Mouse (Mus musculus) liver, adult (tissue): ENCODE results near the gene Eya4.

Experiments
- GATA4 ChIP-seq: IDR thresholded peaks from 2 replicates; pipeline ENCODE4 v1.6.1; 2014; ENCODE audit warnings: mild to moderate bottlenecking, low read length; ENCODE audit not compliant: insufficient replicate concordance

The Eya4 gene

DNA sequence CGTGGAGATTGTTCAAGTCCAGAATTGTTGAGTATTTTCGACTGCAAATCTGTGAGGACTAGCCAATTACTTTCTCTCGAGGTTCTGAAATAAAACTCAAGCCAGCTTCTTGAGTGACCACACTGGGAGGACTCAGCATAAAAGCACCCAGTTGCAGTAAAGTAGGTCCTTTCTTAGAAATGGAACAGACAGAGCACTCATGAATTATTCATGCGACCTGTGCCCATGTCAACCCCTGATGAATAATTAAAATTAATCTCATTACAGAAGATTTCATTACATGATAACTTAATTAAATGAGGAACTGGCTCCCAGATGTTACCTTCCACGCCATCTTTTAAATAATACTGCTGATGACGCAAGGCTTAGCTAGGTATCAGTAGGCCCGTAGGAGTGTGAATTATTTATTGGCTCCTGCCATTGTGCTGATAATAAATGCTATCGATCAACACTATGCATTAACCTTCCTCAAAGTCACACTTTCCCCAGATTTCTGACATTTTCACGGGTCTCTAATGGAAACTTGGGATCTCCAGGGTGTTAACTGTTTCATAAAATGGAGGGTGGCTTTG, 79.5 kb downstream of the Eya4 start:
- TF ChIP-seq GATA4, result no peak

DNA sequence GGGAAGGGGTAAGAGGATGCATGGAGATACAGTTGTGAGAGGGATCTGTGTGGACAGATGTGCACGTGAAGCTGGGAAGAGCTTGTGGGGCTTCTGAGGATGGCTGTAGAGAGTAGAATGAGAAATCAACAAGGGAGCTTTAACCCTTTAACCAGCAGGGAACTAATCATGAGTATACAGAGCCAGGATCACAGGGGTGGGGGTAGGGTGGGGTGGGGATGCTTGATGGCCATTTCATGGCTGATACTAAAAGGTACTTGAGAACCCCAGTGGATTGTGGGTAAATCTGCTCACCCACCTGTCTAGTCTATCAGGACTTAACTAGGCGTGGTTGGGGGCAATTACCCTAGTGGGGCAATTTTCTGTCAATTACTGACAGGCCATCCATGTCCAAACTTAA, 80.1 kb downstream of the Eya4 start:
- no peak for TF ChIP-seq GATA4

DNA sequence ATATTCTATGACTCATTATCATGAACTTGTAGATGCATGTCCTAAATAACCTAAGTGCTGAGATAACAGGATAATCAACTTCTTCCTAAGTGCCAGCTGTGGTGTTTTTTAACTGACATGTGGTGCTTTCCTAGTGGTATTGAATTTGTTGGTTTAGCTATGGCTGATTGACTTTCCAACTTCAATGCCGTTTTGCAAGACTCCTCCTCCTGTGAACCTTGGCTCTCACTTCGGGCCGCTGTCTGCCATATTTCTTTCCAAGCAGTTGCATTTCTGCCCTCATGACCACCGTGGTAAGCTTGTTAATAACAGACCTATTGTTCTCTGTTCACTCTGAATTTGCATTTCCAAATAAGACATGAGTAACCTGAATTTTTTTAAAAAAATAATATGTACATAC, 98.4 kb downstream of the Eya4 start:
- TF ChIP-seq GATA4, result no peak

DNA sequence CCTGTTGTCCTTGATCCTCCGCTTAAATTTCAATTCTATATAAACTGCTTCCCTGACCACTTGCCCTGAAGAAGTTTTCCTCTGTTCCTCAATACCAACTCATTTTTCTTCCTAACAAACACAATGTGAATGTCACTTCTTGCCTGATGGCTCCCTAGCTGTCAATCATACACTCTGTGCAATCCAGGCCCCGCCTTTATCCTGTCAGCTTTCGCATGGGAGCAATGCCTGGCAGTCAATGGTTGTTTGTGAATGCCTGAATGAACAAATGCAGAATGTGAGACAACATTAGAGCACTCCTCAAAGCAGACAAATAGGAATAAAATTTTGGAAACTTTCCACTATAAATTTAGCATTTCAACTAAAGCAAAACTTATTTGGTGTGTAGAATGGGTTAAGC, 104.1 kb downstream of the Eya4 start:
- TF ChIP-seq GATA4, result no peak

GRCm38 (mm10) chr10:23236918-23237317, 113.7 kb downstream of the Eya4 start:
- no peak for TF ChIP-seq GATA4

- TF ChIP-seq GATA4, result no peak
Measured at GRCm38 (mm10) chr10:23235405-23235804, 115.2 kb downstream of the Eya4 start.

DNA sequence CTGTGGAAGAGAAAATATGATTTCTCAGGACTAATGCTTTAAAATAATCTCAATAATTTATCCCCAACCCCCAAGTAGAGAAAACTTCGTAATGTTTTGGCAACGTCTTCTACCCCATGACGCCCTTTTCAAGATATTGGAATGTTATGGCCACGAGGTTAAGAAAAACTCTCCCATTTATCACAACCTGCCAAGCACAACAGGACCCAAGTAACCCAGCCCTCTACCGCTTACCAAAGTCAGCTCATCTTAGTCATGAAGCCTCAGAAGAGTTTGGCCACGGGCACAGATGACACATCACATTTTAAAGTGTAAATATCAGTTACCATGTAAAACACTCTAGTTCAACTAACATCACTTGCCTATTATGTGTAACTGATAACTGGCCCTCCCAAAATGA, 117.2 kb downstream of the Eya4 start:
- no peak for TF ChIP-seq GATA4

DNA sequence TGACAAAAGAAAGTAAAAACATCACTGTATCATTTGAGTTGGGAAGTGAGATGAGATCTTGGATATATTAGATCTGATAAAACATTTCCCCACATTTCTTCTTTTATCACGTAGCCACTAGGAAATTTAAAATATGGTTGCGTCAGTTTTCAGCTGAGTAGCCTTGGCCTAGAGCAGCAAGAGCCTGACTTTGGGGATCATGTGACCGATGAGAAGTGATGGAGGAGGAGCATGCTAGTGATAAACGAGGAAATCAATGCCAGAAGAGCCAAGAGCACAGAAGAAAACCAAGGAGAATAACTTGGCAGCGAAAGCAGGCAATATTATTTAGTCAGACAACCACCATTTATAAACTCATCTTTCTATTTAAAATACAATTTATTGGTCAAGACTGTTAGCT, 119.7 kb downstream of the Eya4 start:
- TF ChIP-seq GATA4, result no peak

- no peak for TF ChIP-seq GATA4
Measured at GRCm38 (mm10) chr10:23223336-23223735, 127.2 kb downstream of the Eya4 start.

GRCm38 (mm10) chr10:23220432-23220831, 130.2 kb downstream of the Eya4 start:
- TF ChIP-seq GATA4, result no peak

DNA sequence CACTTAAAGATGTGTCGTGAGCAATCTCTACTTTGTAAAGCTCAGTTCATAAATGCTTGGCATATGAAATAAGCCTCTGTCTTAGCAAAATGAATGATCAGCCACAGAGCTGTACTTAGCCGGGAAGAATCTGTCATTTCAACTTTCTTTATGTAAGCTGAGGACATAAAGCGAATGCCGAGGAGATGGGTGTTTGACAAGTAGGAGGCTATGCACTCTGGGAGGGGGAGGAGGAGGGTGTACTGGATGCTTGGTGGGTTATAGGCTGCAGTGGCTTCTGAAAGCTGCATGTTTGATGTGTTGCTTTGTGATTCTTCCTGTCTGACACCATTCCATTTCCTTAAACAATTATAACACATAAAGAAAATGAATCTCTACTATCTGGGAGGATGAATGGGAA, 133.8 kb downstream of the Eya4 start:
- TF ChIP-seq GATA4, result no peak

DNA sequence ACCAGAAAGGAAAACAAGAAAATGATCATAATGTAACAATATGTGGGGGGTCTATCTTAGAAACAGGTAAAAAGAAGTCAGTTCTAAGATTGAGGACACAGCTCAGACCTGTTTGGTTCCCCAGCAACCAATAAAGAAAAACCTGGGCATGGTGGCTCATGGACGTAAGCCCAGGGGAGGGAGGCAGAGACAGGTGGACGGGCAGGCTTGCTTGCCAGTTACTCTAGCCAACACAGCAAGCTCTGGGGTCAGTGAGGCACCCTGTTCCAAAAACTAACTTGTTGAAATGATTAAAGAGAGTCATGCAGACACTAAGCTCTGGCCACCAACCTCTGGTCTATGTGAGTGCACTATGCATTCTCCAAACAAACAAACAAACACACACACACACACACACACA, 139.2 kb downstream of the Eya4 start:
- TF ChIP-seq GATA4, result no peak

DNA sequence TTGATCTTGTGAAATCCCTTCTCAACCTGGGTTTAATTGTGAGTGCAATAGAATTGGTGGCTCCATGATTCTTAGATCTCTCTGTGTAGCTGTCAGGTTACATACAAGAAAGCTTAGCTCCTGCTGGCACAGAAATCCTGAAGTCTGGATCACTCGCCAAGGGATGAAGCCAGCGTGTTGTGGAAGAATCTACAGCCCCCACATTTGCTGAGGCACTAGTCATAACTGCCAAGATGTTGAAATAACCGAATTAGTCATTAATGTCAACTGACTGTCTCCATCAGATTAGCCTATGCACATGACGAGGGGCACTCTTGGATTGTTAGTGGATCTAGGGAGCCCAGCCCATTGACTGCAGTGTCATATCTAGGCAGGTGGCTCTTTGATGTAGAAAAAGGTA, 146.7 kb downstream of the Eya4 start:
- no peak for TF ChIP-seq GATA4

DNA sequence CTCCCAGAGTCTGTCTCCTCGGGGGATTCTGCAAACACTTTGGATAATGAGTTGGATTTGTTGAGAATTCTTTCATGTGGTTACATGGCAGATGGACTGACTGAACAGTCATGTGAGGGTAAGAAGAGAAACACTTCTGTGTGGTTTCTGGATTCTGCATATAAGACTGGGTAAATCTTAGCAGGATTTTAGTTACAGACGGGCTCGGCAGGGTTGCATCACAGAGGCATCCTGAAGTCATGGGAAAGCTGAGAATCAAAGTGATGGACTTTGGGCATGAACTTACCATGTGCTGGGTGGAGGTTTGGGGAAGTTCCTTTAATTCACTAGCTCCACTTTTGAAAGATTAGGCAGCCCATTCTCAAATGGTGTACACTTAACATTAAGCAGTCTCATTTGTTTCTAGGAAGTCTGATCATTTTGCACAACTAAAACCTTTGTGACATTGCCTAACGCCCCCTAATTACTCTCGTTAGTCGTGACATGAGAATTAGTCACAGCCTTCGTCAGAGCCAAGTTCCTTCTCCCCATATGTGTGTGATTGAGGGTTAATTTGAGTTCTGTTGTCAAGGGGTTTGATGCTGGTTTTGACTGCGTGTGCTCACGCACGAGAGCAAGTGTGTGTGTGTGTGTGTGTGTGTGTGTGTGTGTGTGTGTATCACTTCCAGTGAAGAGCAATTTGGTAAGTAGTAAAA, 147.3 kb downstream of the Eya4 start:
- TF ChIP-seq GATA4, result no peak

DNA sequence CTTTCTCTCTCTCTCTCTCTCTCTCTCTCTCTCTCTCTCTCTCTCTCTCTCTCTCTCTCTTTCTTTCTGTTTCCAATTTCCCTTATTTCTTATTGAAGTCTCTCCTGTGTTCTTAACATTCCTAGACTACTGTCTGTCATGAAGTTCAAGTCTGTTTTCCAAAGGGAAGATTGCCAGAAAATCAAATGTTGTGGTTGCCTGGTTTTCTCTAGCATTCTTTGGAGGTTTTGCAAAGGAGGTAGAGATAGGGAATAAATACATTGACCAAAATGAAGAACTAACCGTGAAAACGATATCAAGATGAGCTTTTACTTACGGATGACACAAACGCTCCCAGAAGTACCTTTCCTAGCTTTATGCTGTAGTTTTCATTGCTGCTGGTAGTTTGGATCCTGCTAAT, 148.0 kb downstream of the Eya4 start:
- TF ChIP-seq GATA4, result no peak

DNA sequence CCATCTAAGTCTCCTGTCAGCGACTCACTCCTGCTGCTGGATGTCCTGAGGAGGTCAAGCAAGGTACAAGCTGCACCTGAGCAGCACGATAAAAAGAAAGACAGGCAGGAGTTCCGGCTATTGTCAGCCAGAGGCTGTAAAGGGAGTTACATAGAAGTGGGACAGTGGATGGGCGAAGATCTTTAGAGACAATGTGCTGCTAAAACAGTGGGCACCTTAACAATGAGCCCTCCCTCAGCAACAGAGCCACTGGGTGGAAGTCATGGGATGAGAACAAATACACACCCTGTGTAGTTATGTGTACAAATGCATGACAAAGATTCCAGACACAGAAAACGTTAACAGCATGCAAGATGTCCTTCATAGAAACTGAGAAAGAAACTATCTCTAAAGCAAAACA, 152.3 kb downstream of the Eya4 start:
- TF ChIP-seq GATA4, result no peak

DNA sequence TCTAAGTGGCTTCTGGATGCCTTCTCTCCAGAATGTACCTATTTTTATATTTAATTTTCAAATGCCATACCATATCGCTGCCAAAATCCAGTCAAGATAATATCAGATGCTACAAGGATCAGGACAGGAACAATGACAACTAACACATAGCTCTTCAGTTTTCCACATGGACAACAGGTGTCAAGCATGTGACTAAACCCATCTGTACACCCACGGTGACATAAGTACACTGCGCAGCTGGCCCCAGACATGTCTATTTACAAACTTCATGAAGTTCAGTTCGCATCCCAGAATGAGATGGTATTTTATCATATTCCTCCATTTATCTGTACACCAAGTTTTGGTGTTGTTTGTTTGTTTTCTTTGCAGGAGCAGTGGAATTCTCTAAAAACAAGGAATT, 154.2 kb downstream of the Eya4 start:
- TF ChIP-seq GATA4, result no peak
